Mouse (Mus musculus) liver, adult 2 months (tissue): ENCODE results near the gene Gm5286.
"Not testable (repeated sequence)": the region's sequence is repeated elsewhere in the genome, so short reads cannot be mapped to it uniquely, and the experiment has no call there.

Source experiments
- CTCF ChIP-seq: fragments of 200-500 bp; IDR thresholded peaks from 2 replicates; pipeline ENCODE4 v1.5.1; 2011; ENCODE audit warnings: low read depth, low read length, control low read depth
- POLR2A ChIP-seq: fragments of 200-500 bp; IDR thresholded peaks from 2 replicates; pipeline ENCODE4 v1.6.1; 2011; ENCODE audit warnings: low read length, control low read depth; ENCODE audit not compliant: insufficient read depth; ENCODE audit errors: extremely low read depth

DNA sequence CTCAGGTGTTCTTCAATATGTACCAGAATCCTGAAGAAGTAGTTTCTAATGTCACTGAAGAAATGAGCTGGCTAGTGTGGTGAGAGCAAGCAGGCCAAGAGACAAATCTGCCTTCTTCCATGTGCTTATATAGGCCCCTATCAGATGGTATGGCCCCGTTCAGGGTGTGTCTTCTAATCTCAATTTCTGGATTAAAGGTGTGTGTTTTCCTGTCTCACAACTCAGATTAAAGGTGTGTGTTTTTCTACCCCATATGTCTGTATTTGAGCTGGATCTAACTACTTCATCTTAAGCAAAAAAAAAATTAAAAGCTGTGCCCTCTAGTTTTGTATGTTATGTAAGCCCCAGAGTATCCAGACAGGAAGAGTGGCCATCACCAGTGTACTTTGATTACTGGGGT is 18.4 kb upstream of the Gm5286 start, which contains the start of gene Gm10696:
- not testable (repeated sequence) for TF ChIP-seq CTCF, POLR2A
